Mouse (Mus musculus) embryo, embryonic 10 days (tissue): ENCODE measurements around the gene Snx13.
A peak's percentile ranks its signal among the peaks of the same experiment; 100 is the strongest.

Experiments used
- DNase-seq: peaks from one replicate; pipeline ENCODE4 v3.0.0-alpha.2; 2015; ENCODE audit warnings: low spot score

Snx13 gene

DNA sequence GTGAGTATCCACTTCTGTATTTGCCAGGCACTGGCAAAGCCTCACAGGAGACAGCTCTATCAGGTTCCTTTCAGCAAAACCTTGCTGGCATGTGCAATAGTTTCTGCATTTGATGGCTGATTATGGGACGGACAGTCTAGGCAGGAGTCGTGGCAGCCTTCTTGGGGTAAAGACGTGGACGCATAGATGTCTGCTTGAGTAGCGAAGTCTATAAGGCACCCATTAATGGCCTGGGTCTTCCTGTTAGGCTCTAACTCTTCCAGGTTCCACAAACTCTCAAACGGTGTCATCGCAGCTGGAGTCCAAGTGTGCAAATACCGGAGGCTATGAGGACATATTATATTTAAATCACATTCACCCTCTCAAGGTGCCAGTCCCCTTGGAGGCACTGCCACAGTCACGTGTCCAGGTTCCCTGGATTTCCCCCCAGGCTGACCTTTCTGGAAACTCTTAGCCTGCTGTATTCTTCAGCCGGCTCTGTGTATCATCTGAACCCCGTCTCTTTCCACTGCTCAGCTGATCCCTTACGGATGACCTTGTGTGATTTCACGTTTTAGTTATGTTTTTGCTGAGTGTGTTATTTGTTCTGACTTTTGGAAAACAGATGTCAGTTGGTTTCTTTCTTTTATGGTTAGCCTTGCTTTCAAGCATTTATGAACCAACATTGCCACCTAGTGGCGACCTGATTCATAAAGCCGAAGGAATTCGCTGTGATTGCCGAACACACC, 144.9 kb downstream of the Snx13 start:
- peak; percentile 91 for DNase-seq

GRCm38 (mm10) chr12:35192426-35192769, 145.4 kb downstream of the Snx13 start:
- DNase-seq, result no peak
